Mouse (Mus musculus) erythroblast, embryonic 14.5 days (primary cell): ENCODE measurements around the gene Btbd19.

Experiments used
- GATA1 ChIP-seq: IDR thresholded peaks from 2 replicates; pipeline ENCODE4 v1.6.1; 2012; ENCODE audit warnings: low read length, inconsistent platforms, mixed read lengths
- TAL1 ChIP-seq: IDR thresholded peaks from 3 replicates; pipeline ENCODE4 v1.6.1; 2012; ENCODE audit warnings: low read length, inconsistent platforms, mixed read lengths

- TF ChIP-seq TAL1 (no peak), GATA1 (no peak)
Observed at GRCm38 (mm10) chr4:117123546-117124217, 1.8 kb downstream of the Btbd19 start.
